Mouse (Mus musculus): ENCODE results near the gene Recql.

The Recql gene

DNA sequence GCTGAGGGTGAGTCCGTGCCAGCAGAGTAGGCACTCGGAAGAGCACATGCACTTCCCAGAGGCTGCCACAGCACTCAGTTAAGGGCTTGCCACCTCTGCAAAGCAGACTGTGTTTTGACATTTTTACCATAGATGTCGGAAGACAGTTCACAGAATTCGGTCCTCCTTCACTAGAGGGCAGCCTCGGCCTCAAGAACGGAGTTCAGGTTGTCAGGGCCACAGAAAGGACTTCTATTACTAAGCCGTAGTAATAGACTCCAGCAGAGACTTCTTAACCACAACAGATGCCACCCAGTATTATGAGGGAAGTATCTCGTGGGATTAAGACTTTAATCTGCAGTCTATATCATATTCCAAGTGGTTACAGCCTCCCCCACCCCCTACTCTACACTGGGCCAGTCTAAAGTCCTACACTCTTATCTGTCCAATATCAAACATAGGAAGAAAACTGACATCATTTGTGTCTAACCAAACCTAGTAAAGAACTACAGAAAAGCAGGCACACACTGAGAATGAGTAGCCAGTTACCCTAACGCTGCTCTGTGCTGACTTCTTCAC lies 23.8 kb downstream of the Recql start:
- WGBS = 52% methylated on average over 9 of the region's 9 CpGs

DNA sequence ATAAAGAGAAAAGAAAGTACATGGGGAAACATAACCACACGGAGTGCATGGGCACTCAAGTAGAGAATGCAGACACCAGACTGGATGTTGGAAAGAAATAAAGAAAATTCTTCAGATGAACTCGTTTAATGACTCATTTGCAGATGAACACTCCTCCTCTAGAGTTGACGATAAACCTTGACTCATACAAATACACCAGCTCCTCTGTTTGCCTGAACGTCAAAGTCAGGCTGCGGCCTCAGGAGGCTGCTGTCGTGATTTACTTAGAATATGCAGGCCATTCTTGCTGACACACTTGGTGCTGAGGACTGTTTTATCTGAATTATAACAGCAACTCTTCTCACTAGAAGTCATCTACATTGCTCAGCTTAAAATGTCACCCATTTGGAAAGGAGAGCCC lies 24.9 kb downstream of the Recql start:
- 67% methylated on average over 6 of the region's 6 CpGs for WGBS

DNA sequence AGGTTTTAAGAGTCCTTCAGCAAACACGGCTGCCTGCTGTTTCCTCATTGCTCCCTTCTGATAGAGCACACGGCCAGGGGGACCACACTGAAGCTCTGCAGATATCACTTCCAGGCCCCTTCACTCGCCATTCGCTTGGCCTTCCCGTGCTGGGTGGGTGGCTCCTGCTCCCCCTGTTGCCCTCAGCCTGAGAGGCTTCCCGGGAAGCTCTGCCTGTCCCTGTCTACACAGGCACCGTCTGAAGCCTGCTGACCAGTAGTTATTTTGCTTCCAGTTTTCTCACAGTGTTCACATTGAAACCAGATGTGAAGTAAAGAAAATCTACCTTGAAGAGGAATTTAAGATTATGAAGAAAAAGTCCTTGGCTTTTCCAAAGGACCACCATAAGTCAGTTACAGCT lies 29.8 kb downstream of the Recql start:
- WGBS = 78% methylated on average over 7 of the region's 7 CpGs

DNA sequence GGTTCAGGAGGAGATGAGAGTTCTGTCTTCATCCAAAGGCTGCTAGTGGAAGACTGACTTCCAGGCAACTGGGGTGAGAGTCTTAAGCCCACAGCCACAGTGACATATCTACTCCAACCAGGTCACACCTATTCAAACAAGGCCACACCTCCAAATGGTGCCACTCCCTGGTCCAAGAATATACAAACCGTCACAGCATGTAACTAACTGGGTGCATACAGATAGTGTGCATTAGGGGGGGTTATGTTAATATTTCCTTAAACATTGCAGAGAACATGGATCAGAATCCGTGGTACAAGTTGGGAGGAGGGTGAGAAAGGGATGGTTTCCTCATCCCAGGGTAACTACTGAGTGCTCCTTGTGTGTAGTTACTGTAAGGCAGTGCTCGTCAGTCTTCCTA lies 34.8 kb downstream of the Recql start:
- WGBS = 87% methylated on average over 3 of the region's 3 CpGs

DNA sequence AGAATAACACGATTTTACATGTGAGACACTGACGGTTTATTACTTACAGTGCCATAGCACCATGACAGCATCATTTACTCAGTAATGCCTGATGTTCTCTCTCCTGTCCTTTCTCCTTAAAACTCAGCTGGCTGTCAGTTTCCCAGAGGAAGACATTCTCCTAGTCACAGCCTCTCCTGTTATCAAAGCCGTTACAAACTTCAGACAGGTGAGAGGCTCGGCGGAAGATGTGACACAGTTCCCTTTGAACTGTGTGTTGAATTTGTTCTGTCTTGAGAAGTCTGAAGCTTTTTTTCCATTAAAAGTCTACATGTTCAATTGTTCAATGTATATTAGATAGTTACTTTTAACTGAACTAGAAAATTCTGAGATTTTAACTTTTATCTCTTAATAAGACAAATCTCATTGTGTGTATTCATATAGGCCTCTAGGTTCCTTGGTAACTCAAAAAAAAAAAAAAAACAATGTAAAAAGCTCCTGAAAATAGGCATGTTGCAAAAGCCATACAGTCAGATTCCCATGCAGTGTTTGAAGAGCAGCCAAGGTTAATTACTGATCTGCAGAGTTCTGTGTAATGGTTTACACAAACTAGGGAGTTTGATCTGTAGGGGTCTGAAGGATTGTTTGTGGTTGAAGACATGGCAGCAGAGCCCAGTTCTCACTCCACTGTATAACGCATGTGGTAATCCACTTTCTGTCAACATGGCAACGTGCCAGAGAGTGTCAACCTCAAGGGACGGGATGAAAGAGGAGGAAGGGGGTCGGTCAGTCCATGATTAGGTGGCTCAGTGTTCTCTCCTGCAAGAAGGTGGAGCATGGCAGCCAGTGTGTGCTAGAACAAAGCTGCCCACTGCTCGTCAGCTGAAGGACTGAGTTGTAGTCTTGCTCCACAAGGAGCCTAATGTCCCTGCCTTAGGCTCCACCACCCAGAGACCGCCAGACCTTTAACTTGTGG lies 39.2 kb downstream of the Recql start:
- 71% methylated on average over 11 of the region's 11 CpGs for WGBS

DNA sequence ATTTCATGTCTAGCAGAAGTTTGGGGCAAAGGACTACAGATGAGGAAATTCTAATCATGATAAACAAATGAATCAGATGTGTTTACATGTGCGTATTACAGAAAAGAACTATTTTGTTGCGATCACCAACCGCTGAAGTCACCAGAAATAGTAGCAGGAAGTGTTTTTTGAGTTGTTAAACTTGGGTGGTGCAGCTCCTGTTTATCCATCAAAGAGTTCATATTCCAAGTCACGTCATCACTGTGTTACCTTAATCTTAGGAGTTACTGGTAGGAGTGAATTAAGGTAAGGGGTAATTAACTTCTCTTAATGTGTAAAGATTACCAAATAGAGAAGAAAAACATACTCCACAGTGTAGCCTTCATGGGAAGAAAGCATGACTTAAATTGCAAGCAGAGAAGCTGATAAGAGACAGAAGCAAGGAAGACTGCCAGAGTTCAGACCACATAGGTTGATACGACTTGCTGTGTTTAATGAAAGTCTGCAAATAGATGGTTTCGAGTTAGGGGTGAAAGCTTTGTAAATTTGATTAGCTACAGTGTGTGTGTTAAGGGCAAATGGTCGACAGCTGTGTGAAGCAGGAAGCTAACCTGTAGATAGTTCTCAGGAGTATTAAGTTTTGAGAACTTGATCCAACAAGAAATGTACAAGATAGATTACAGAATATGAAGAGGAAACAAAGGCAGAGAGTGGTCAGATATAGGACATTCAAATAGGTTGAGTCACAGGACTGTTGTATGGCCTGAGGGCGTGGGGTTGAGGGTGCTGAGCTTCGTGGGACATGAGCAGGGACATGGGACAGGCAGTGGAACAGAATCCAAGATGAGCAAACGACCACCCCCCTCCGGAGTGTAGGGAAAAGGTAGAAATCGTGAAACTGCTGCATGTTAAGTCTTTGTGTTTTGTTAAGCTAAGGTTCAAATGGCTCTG lies 40.4 kb downstream of the Recql start:
- 45% methylated on average over 12 of the region's 12 CpGs for WGBS

DNA sequence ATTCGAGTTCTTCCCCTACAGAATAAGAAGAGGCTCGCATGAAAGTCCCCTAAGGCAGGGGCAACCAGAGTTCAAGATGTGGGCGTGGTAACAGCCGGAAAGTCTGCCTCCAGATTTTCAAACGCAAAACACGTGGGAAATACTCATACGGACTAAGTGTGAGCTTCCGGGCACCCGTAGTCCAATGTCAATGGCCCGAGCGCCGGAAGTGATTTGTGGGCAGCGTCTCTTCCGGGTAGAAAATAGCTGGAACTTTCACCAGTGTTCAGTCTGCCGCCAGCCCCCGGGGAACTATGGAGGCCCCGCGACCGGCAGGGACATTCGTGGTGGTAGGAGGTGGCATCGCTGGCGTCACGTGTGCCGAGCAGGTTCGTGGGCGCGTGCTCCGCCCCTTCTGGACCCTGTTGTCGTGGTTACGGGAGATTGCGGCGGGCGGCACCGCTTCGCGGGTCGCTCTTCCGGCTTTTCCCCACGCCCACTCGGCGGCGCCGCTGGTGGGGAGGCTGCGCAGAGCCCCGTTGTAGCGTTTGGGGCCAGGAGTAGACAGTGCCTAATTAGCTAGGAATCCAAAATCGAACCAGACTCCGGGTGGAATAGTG lies 41.3 kb downstream of the Recql start, which contains the start of gene Pyroxd1:
Pyroxd1 (plus strand) TSS at position 215 of the 599 bp plus-strand sequence.
- WGBS = under 1% methylated on average over 48 of the region's 48 CpGs

DNA sequence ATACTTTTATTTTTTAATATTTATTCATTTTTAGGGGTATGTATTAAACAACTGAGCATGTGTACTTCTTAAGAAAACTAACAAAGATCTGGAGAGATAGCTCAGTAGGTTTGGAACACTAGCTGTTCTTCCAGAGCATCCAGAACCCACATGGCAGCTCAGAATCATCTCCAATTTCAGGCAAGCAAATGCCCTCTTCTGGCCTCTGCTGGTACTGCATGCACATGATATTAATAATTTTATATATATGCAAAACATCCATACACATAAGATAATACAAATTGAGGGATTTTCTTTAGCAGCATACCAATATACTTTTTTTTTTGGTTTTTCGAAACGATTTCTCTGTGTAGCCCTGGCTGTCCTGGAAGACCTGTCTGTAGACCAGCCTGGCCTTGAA lies 43.3 kb downstream of the Recql start:
- 72% methylated on average over 2 of the region's 2 CpGs for WGBS

DNA sequence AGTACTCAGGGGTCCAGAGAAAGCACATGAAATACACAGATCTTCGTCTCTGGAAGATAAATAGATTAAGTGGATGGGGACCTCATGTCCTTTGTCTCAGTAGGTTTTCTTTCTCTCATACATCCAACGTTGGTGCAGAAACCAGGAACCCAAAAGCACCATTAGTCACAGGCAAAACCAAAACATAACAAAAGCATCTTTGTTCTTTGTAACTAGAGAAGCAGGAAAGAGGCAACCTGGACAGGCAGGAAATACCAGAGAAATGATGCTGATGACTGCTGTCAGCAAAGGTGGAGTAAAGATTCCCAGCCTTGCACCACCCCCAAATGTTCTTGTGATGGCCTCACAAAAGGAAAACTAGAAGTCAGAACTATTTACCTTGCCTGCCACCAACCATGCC lies 47.3 kb downstream of the Recql start:
- WGBS = 49% methylated on average over 2 of the region's 2 CpGs

DNA sequence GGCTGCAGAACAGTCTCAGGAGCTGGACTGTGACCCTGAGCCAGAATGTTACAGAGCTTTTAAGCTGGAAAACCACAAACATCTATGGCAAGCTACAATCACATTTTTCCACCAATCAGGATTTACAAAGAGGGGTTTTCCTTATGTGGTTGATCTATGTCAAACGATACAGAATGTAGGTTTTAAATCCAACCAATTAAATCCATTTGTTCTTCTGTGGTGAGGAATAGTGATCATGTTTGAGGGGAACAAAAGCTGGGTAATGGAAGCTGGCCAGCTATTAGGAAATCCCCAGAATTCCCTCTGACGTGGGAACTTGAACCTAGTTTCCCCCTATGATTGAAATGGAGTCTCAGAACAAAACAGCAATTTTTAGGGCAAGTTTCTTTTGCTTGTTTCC lies 47.9 kb downstream of the Recql start:
- WGBS = 49% methylated on average over 2 of the region's 2 CpGs

DNA sequence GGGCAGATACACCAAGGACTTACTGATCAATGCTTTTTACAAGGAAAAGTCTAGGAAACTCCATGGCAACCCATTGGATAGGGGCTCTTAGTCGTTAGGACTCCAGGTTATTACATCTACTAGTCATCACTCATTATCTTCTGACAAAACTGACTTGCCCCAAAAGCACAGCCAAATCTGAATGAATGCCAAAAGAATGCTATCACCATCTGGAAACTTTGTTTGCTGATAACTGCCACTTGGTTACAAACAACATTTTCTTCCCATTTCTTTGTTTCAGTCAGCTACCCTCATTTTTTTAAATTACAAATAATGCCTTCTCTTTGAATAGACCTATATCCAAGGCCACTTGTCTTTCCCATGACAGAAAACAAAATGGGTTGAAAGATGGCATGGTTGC lies 57.7 kb downstream of the Recql start:
- WGBS = 69% methylated on average over 1 of the region's 1 CpGs

DNA sequence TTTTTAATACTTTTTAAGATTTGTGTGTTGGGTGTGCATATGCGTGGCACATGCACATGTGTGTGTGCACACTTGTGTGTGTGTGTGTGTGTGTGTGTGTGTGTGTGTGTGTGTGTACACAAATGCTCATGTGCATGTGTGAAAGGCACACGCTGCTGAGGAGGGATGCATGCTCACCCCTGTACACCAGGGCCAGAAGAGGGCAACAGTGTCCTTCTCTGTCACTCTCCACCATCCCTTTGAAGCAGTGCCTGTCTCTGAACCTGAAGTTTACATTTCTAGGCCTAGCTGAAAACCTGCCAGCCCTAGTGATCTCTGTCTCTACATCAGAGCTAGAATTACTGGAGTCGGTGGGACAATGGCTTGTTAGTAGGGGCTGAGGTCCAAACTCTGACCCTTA lies 60.3 kb downstream of the Recql start:
- 87% methylated on average over 3 of the region's 3 CpGs for WGBS

DNA sequence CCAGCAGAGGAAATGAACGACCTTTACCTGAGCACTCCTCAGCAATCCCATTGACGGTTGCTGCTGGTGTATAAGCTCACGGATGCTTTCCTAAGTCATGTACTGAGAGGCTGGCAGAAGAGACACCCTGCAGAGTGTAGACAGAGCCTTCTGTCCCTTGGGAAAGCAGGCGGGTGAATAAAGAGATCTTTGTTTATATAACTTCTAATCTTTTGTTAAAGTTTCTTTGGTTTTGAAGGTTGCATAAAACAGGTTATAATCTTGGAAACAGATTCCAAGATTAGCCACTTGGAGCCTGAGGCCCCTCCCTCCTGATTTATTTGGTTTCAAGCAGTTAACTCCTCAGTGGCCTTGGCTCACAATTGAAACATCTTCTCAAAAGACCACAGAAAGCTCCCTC lies 64.0 kb downstream of the Recql start, which contains the start of gene Slco1a5:
Slco1a5 (minus strand) TSS at position 101 of the 400 bp plus-strand sequence.
- WGBS = 44% methylated on average over 4 of the region's 4 CpGs

DNA sequence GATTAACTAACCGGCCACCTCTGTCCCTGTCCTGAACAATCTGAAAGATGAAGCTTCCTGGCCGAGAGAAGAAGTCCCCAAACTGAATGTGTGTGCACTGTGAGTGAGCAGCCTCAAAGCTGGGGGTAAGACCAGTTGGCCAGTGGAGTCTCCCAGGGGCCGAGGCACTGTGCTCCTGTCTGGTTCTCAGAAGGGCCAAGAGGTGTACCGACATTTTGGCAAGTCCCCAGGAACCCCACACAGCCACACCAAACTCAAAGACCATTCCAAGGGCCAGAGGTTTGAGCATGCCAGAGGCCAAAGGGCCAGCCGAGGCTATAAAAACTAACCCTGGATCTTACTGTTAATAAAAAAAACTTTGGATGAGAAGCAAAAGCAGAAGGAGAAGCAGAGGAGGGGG lies 72.6 kb downstream of the Recql start:
- WGBS = 81% methylated on average over 5 of the region's 5 CpGs

Measured in cerebral cortex, adult 2 months (tissue).